Mouse (Mus musculus): ENCODE measurements around the gene Mylk4. TPM values are rescaled to one million over a fixed set of nuclear protein-coding genes. Genes with fewer than 3 reads are reported as not detected.

Gene Mylk4
- total and polyA plus RNA-seq, 3 experiments: 0.04 TPM; not detected in 2

DNA sequence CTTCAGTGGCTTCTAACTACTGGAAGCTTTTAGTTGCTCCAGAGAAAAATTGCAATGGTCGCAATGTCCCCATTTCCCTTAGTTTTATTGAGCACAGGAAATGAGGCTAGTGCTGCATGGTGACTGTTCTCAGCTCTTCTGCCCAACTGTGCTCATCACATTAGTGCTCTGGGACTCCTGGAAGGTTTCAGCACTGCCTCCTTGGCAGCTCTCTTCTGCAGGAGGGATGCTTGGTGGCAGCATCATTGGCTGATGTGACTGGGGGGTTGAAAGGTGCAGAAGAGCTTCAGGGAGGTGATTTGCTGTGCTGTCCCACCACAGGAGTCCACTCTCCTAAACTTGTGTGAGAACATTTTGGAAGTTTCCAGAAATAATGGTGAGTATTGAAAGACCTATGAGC is 84.4 kb downstream of the Mylk4 start:
- no peaks in the 10 kb centered on the region for H3K4me1 ChIP-seq (ENCODE audit: control insufficient read depth in 1 of 2, insufficient read depth in 2 of 2)
- dilution Hi-C loops (cut with MboI; ENCODE audit: extremely low pct_ligation_motif_present, extremely low pct_unique_long_range_greater_than_20kb, low sequenced_read_pairs): no loop called here
- H3K9ac ChIP-seq (ENCODE audit: insufficient read depth, low read depth): no peak overlapping the region
- H3K27ac ChIP-seq (ENCODE audit: insufficient read depth, low read depth): no peak overlapping the region
- no peaks in the 10 kb centered on the region for H3K79me2 ChIP-seq (replicated peaks; ENCODE audit: control insufficient read depth, extremely low read depth, insufficient read depth, poor library complexity, severe bottlenecking)
- no peaks in the 10 kb centered on the region for H3K36me3 ChIP-seq (replicated peaks in 1 of 2; ENCODE audit: control insufficient read depth in 1 of 2, insufficient read depth in 1 of 2, low read length in 1 of 2)
- no peak overlapping the region for H3K4me2 ChIP-seq (ENCODE audit: insufficient read depth, low read depth, poor library complexity, severe bottlenecking)
- no peak for DNase-seq (ENCODE audit: extremely low read depth)
- in situ Hi-C loops (cut with MboI; ENCODE audit: low pct_ligation_motif_present, low pct_unique_long_range_greater_than_20kb, low sequenced_read_pairs): loop anchor here (25.0 kb wide), 1 partner anchor 912 kb away; no protein-coding TSS in a partner anchor
- no peaks in the 10 kb centered on the region for H3K9me3 ChIP-seq (replicated peaks; ENCODE audit: low read length)
- H3K4me3 ChIP-seq (replicated peaks in 1 of 3; ENCODE audit: low read depth in 2 of 3, low read length in 2 of 3, poor library complexity in 1 of 3): no peak overlapping the region
- TF ChIP-seq TCF12 (IDR thresholded peaks at IDR 0.05; ENCODE audit: low read depth, low read length) (no peak), CHD2 (IDR thresholded peaks at IDR 0.05; ENCODE audit: low read length) (no peak), USF2 (conservative IDR thresholded peaks at IDR 0.05; ENCODE audit: low read depth, low read length) (no peak), MEF2A (IDR thresholded peaks at IDR 0.05; ENCODE audit: borderline replicate concordance, low read depth, low read length) (no peak), TBP (conservative IDR thresholded peaks at IDR 0.05; ENCODE audit: low read depth, low read length) (no peak), E2F4 (IDR thresholded peaks at IDR 0.05; ENCODE audit: insufficient replicate concordance, low read depth, low read length) (no peak), ZKSCAN1 (IDR thresholded peaks at IDR 0.05; ENCODE audit: borderline replicate concordance, low read depth, low read length) (no peak)
- no peaks in the 10 kb centered on the region for H3K27me3 ChIP-seq (replicated peaks)

- Histone ChIP-seq H3K79me2 (replicated peaks; ENCODE audit: control insufficient read depth, extremely low read depth, insufficient read depth, poor library complexity, severe bottlenecking) (no peaks in the 10 kb centered on the region), H3K9me3 (replicated peaks; ENCODE audit: low read length) (no peaks in the 10 kb centered on the region), H3K4me3 (replicated peaks in 1 of 3; ENCODE audit: low read depth in 2 of 3, low read length in 2 of 3, poor library complexity in 1 of 3) (no peak overlapping the region), H3K27me3 (replicated peaks) (no peaks in the 10 kb centered on the region), H3K9ac (ENCODE audit: insufficient read depth, low read depth) (no peak overlapping the region), H3K4me1 (ENCODE audit: control insufficient read depth in 1 of 2, insufficient read depth in 2 of 2) (peaks cover 0 to 1% of the 10 kb centered on the region in 2 experiments; a peak in 1 of 4 replicates), H3K27ac (ENCODE audit: insufficient read depth, low read depth) (no peak overlapping the region), H3K36me3 (replicated peaks in 1 of 2; ENCODE audit: control insufficient read depth in 1 of 2, insufficient read depth in 1 of 2, low read length in 1 of 2) (no peaks in the 10 kb centered on the region), H3K4me2 (ENCODE audit: insufficient read depth, low read depth, poor library complexity, severe bottlenecking) (no peak overlapping the region)
- in situ Hi-C loops (cut with MboI; ENCODE audit: low pct_ligation_motif_present, low pct_unique_long_range_greater_than_20kb, low sequenced_read_pairs): loop anchor here (25.0 kb wide), 1 partner anchor 912 kb away; no protein-coding TSS in a partner anchor
- TF ChIP-seq CHD2 (IDR thresholded peaks at IDR 0.05; ENCODE audit: low read length) (no peak), HCFC1 (IDR thresholded peaks at IDR 0.05; ENCODE audit: low read depth, low read length) (no peak), MYC (IDR thresholded peaks at IDR 0.05; ENCODE audit: low read depth, low read length) (no peak), SIN3A (IDR thresholded peaks at IDR 0.05; ENCODE audit: low read length) (no peak), TCF12 (IDR thresholded peaks at IDR 0.05; ENCODE audit: low read depth, low read length) (no peak), USF2 (conservative IDR thresholded peaks at IDR 0.05; ENCODE audit: low read depth, low read length) (no peak), POLR2AphosphoS2 (IDR thresholded peaks at IDR 0.05; ENCODE audit: low read depth, low read length) (no peak), ZNF384 (IDR thresholded peaks at IDR 0.05; ENCODE audit: low read depth, low read length) (no peak), MEF2A (IDR thresholded peaks at IDR 0.05; ENCODE audit: borderline replicate concordance, low read depth, low read length) (no peak), KAT2A (IDR thresholded peaks at IDR 0.05; ENCODE audit: insufficient replicate concordance, low read length) (no peak)
- DNase-seq (ENCODE audit: extremely low read depth): no peak
- dilution Hi-C loops (cut with MboI; ENCODE audit: extremely low pct_ligation_motif_present, extremely low pct_unique_long_range_greater_than_20kb, low sequenced_read_pairs): no loop called here
Observed at GRCm38 (mm10) chr13:32698956-32699355, 84.8 kb downstream of the Mylk4 start.
